Mouse (Mus musculus) hindbrain, embryonic 14.5 days (tissue): ENCODE results near the gene Tubb3. TPM values are rescaled to one million over a fixed set of nuclear protein-coding genes. Genes with fewer than 3 reads are reported as not detected.
"Not testable (repeated sequence)": the region's sequence is repeated elsewhere in the genome, so short reads cannot be mapped to it uniquely, and the experiment has no call there.

Experiments used
- ATAC-seq: fragments of 200-750 bp; cut with Nextera tagmentation; 2 replicates; pipeline ENCODE4 v1.8.0; 2017; ENCODE audit warnings: moderate number of reproducible peaks, mild to moderate bottlenecking, moderate TSS enrichment, moderate library complexity; ENCODE audit not compliant: low FRiP score
- DNase-seq: peaks from one replicate; pipeline ENCODE4 v3.0.0-alpha.2; 2015; ENCODE audit warnings: low spot score
- H3K27ac ChIP-seq: fragments of 300-500 bp; sonication (generic); 2 replicates; pipeline ENCODE4 v1.5.1; 2014; ENCODE audit warnings: mild to moderate bottlenecking, moderate library complexity
- H3K27me3 ChIP-seq: fragments of 300-500 bp; sonication (generic); 2 replicates; pipeline ENCODE4 v1.6.1; 2014; ENCODE audit warnings: mild to moderate bottlenecking, low read length, mixed read lengths; ENCODE audit not compliant: control insufficient read depth, insufficient read depth
- H3K36me3 ChIP-seq: fragments of 300-500 bp; sonication (generic); replicated peaks from 2 replicates; pipeline ENCODE4 v1.6.1; 2014; ENCODE audit not compliant: control insufficient read depth, insufficient read depth
- H3K4me1 ChIP-seq: fragments of 300-500 bp; sonication (generic); replicated peaks from 2 replicates; pipeline ENCODE4 v1.6.1; 2014; ENCODE audit warnings: antibody characterized with exemption, low read length, mixed read lengths; ENCODE audit not compliant: control insufficient read depth, insufficient read depth
- H3K4me2 ChIP-seq: fragments of 300-500 bp; sonication (generic); replicated peaks from 2 replicates; pipeline ENCODE4 v1.6.1; 2014; ENCODE audit warnings: mild to moderate bottlenecking, moderate library complexity
- H3K4me3 ChIP-seq: fragments of 300-500 bp; sonication (generic); replicated peaks from 2 replicates; pipeline ENCODE4 v1.5.1; 2014; ENCODE audit warnings: mild to moderate bottlenecking, low read length
- H3K9ac ChIP-seq: fragments of 300-500 bp; sonication (generic); 2 replicates; pipeline ENCODE4 v1.6.1; 2014
- H3K9me3 ChIP-seq: fragments of 300-500 bp; sonication (generic); 2 replicates; pipeline ENCODE4 v1.6.1; 2016; ENCODE audit warnings: low read length; ENCODE audit not compliant: control insufficient read depth
- WGBS: fragments of 180-500 bp; shearing (Covaris S2); extraction: QIAGEN DNeasy Blood & Tissue Kit; methylation state at CpG from one replicate; pipeline ENCODE4 v1.1.7; 2014; 5-methylcytosine and 5-hydroxymethylcytosine counted together
- polyA plus RNA-seq: library from polyadenylated mRNA; unstranded; fragments of >200 nt; fragmentation: Nextera tagmentation; extraction: Ambion mirVana; gene quantifications from 2 replicates; pipeline ENCODE4 v1.2.1, GENCODE M21; 2014

Tubb3 gene
- polyA plus RNA-seq, 1 experiment from 2014 or later: 1,715 TPM

GRCm38 (mm10) chr8:123428343-123428893 is 17.2 kb downstream of the Tubb3 start:
- no peaks in the 10 kb centered on the region for H3K27me3 ChIP-seq
- peaks cover 51% of the 10 kb centered on the region for H3K9me3 ChIP-seq
- no peak for DNase-seq
- no peak overlapping the region for H3K4me3 ChIP-seq
- H3K36me3 ChIP-seq: peaks cover 2% of the 10 kb centered on the region; the same call in 1 of the 2 replicates
- no peak overlapping the region for H3K4me2 ChIP-seq
- ATAC-seq: no peak
- no peak overlapping the region for H3K27ac ChIP-seq
- H3K4me1 ChIP-seq: no peaks in the 10 kb centered on the region
- WGBS: 97% methylated on average over 29 of the region's 29 CpGs
- H3K9ac ChIP-seq: no peak overlapping the region

GRCm38 (mm10) chr8:123428939-123429721 is 17.9 kb downstream of the Tubb3 start:
- Histone ChIP-seq H3K4me1 (no peaks in the 10 kb centered on the region), H3K9ac (no peak overlapping the region), H3K4me2 (no peak overlapping the region), H3K27ac (no peak overlapping the region), H3K9me3 (peaks cover 51% of the 10 kb centered on the region), H3K36me3 (no peaks in the 10 kb centered on the region), H3K27me3 (no peaks in the 10 kb centered on the region), H3K4me3 (no peak overlapping the region)
- no peak for ATAC-seq
- DNase-seq: no peak
- 95% methylated on average over 23 of the region's 23 CpGs for WGBS

- not testable (repeated sequence) for H3K9ac ChIP-seq, H3K36me3 ChIP-seq, H3K4me3 ChIP-seq, ATAC-seq, H3K4me2 ChIP-seq, H3K27me3 ChIP-seq, H3K27ac ChIP-seq, DNase-seq, H3K4me1 ChIP-seq
- peaks cover 51% of the 10 kb centered on the region for H3K9me3 ChIP-seq
- WGBS: 98% methylated on average over 15 of the region's 15 CpGs
Measured at GRCm38 (mm10) chr8:123429722-123430013, 18.4 kb downstream of the Tubb3 start.

DNA sequence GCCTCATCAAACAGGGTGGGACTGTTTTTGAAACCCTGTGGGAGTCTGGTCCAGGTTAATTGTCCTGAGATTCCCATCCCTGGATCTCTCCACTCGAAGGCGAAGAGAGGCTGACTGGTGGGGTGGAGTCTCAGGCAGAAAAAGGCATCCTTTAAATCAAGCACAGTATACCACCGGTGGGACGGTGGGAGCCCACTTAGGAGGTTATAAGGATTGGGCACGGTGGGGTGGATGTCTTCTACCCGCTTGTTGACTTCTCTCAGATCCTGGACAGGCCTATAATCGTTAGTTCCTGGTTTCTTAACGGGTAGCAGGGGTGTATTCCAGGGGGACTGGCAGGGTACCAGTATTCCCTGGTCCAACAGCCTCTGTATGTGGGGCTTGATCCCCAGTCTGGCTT is 19.7 kb downstream of the Tubb3 start:
- not testable (repeated sequence) for ATAC-seq

DNA sequence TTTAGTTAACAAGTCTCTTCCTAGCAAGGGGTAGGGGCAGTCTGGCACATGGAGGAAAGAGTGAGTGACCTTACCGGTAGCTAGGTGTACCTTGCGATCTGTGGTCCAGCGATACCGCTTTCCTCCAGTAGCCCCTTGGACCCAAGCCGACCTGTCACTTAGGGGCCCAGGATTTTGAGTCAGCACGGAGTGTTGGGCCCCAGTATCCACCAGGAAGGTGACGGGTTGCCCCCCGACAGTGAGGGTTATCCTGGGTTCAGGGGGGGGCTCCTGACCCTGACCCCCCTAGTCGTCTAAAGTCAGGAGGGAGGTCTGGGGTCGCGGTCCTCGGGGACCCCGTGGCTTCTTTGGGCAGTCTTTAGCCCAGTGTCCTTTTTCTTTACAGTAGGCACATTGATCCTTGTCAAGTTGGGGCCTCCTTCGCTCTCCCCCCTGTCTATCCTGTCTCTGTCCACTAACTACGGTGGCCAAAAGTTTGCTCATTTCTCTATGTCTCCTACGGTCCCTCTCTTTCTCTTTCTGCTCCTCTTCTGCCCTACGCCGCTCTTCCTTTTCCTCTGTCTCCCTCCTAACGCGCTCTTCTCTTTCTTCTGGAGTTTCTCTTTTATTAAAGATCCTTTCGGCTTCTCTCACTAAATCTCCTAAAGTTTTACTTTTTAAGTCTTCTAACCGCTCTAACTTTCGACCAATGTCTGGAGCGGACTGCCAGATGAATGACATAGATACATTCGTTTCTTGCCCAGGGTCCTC is 20.6 kb downstream of the Tubb3 start:
- no peak for DNase-seq
- H3K27ac ChIP-seq: no peak overlapping the region

More for the DNA sequence above, 19.7 kb downstream of the Tubb3 start:
- peaks cover 51% of the 10 kb centered on the region for H3K9me3 ChIP-seq
- H3K9ac ChIP-seq, DNase-seq, H3K4me1 ChIP-seq, H3K27ac ChIP-seq, H3K27me3 ChIP-seq, H3K36me3 ChIP-seq, H3K4me3 ChIP-seq, H3K4me2 ChIP-seq: not testable (repeated sequence)
- WGBS: 96% methylated on average over 7 of the region's 8 CpGs

DNA sequence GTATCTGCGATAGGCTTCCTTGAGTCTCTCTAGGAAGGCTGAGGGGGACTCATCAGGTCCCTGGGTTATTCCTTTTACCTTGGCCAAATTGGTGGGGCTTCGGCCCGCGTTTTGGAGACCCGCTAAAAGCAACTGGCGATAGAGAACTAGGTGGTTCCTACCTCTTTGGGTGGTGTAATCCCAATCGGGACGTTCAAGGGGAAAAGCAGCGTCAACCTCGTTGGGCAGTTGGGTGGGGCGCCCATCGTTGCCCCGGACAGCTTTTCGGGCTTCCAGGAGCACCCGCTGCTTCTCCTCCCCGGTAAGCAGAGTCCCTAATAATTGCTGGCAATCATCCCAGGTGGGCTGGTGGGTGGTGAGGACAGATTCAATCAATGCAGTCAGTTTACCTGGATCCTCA is 21.2 kb downstream of the Tubb3 start:
- Histone ChIP-seq H3K4me1 (no peaks in the 10 kb centered on the region), H3K4me2 (no peak overlapping the region), H3K27me3 (no peaks in the 10 kb centered on the region), H3K9me3 (peaks cover 40% of the 10 kb centered on the region), H3K9ac (no peak overlapping the region), H3K27ac (no peak overlapping the region), H3K36me3 (no peaks in the 10 kb centered on the region), H3K4me3 (no peak overlapping the region)
- ATAC-seq (no peak), DNase-seq (no peak)
- WGBS: 97% methylated on average over 16 of the region's 16 CpGs

More for the DNA sequence above, 20.6 kb downstream of the Tubb3 start:
- H3K9me3 ChIP-seq: peaks cover 45% of the 10 kb centered on the region
- H3K4me1 ChIP-seq: no peaks in the 10 kb centered on the region
- no peak overlapping the region for H3K4me2 ChIP-seq
- no peaks in the 10 kb centered on the region for H3K36me3 ChIP-seq
- no peak for ATAC-seq
- H3K4me3 ChIP-seq: no peak overlapping the region
- 96% methylated on average over 25 of the region's 25 CpGs for WGBS
- H3K27me3 ChIP-seq: no peaks in the 10 kb centered on the region
- no peak overlapping the region for H3K9ac ChIP-seq

DNA sequence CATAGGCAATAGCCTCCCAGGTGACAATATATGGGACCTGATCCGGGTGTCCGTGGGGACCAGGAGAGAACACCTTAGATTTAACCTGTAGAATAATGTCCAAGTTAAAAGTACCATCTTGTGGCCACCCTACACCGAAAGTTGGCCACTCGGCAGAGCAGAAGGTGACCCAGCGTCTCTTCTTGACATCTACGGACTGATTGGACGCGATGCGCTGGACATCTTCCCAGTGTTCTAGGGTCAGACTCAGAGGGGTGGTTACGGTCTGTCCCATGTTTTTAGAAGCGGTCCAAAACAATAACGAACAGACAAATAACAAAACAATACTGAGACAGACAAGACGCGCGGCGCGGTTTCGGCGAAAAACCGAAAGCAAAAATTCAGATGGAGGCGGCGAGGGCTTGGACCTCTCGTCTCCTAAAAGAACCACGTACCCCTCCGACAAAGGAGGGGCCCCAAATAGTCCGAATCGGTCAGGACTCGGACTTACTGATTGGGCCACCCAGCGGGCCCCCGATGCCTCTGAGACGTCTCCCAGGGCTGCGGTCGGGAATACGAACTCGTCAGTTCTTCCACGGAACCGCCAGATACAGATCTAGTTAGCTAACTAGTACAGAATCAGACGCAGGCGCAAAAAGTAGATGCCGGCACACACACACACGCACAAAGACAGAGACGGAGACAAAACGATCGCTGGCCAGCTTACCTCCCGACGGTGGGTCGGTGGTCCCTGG is 22.2 kb downstream of the Tubb3 start:
- not testable (repeated sequence) for H3K36me3 ChIP-seq, DNase-seq, H3K4me1 ChIP-seq, ATAC-seq, H3K27me3 ChIP-seq, H3K4me3 ChIP-seq, H3K27ac ChIP-seq, H3K4me2 ChIP-seq, H3K9ac ChIP-seq
- 97% methylated on average over 42 of the region's 47 CpGs for WGBS
- H3K9me3 ChIP-seq: peaks cover 29% of the 10 kb centered on the region

DNA sequence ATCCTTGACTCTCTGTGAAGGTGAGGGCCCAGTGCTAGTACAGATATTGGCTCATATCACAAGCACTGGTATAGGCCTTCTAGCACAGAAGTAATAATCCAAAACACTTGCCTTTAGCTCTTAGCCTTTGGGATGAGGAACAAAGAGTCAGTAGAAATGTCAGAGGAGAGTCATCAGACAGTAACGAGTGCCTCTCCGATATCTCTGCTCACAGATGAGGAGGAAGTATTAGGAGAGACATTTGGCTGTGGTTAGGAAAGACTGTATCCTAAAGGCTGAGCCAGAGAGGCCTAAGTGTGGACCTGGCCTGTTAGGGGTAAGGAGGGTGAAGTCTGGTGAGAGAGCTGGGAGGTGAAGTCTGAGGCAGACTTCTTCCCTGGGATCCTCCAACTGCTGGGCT is 30.6 kb downstream of the Tubb3 start:
- no peak overlapping the region for H3K27ac ChIP-seq
- no peak overlapping the region for H3K4me2 ChIP-seq
- H3K9me3 ChIP-seq: no peaks in the 10 kb centered on the region
- no peak for DNase-seq
- WGBS: 93% methylated on average over 2 of the region's 2 CpGs
- no peaks in the 10 kb centered on the region for H3K36me3 ChIP-seq
- H3K4me1 ChIP-seq: peaks cover 8% of the 10 kb centered on the region
- no peak overlapping the region for H3K4me3 ChIP-seq
- ATAC-seq: no peak
- H3K9ac ChIP-seq: no peak overlapping the region
- H3K27me3 ChIP-seq: no peaks in the 10 kb centered on the region

DNA sequence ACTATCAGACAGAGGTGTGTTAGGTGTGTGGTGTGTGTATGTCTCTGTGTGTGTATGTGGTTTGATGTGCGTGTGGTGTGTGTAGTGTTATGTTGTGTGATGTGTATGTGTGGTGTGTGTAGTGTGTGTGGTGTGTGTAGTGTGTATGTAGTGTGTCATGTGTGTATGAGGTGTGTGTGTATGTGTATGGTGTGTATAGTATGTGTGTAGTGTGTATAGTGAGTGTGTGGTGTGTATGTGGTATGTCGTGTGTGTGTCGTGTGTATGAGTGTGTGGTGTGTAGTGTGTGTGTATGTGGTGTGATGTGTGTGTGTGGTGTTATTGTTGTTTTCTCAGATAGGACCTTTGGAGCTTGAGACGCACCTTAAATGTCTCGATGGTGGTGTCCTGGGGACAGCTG is 31.1 kb downstream of the Tubb3 start:
- 86% methylated on average over 5 of the region's 5 CpGs for WGBS
- DNase-seq (no peak), ATAC-seq (peak; percentile 31; the same call in 1 of the 2 replicates)
- H3K36me3 ChIP-seq: no peaks in the 10 kb centered on the region
- no peaks in the 10 kb centered on the region for H3K9me3 ChIP-seq
- H3K4me1 ChIP-seq: peaks cover 8% of the 10 kb centered on the region
- H3K27me3 ChIP-seq: no peaks in the 10 kb centered on the region
- H3K4me3 ChIP-seq: peak overlapping the region; percentile 52; the same call in 1 of the 2 replicates
- peak overlapping the region; percentile 64 for H3K4me2 ChIP-seq
- H3K9ac ChIP-seq: peak overlapping the region; percentile 89; the same call in 1 of the 2 replicates
- H3K27ac ChIP-seq: peak overlapping the region; percentile 87; the same call in 1 of the 2 replicates
